Mouse (Mus musculus) embryonic fibroblast, embryonic 13.5 days (primary cell): ENCODE results near the gene Syn2.

ENCODE experiments used
- CTCF ChIP-seq: IDR thresholded peaks from 2 replicates; pipeline ENCODE4 v1.5.1; 2011; ENCODE audit warnings: mild to moderate bottlenecking, control low read depth, low read length, moderate library complexity, borderline replicate concordance; ENCODE audit not compliant: insufficient read depth
- POLR2A ChIP-seq: IDR thresholded peaks from 2 replicates; pipeline ENCODE4 v1.6.1; 2011; ENCODE audit warnings: low read depth, mild to moderate bottlenecking, control low read depth, low read length, moderate library complexity

DNA sequence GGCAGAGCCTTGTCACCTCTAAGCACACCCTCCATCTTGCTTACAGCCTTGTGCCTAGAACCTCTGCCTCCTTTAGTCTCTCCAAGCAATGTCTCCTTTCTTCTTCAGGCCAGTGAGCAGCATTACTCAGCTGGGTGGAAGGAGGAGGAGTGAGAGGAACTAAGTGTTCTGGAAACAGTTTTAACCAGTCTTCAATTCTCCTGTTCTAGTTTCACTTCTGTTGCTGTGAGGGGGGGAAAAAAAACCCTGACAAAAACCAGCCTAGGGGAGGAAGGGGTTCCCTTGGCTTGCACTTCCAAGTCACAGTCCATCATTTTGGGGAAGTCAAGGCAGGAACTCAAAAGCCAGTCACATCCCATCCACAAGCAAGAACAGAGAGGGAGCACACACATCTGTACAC is 196.3 kb downstream of the Syn2 start:
- TF ChIP-seq CTCF (no peak), POLR2A (no peak)
